Mouse (Mus musculus): ENCODE results near the gene Mnat1. TPM values are rescaled to one million over a fixed set of nuclear protein-coding genes. Genes with fewer than 3 reads are reported as not detected.
"Not testable (repeated sequence)": the region's sequence is repeated elsewhere in the genome, so short reads cannot be mapped to it uniquely, and the experiment has no call there.

The Mnat1 gene
- polyA plus RNA-seq (2017; shearing (Covaris generic)): 10 to 100 TPM; 29.4 to 31.4 TPM

GRCm38 (mm10) chr12:73123093-73124041, at the start of gene Mnat1:
TSS of gene Mnat1 (plus strand) at chr12:73123717.
- ATAC-seq: peak; percentile 79

- not testable (repeated sequence) for ATAC-seq
Measured at GRCm38 (mm10) chr12:73081828-73082227, 41.7 kb upstream of the Mnat1 start.

GRCm38 (mm10) chr12:73083773-73084172, 39.7 kb upstream of the Mnat1 start:
- ATAC-seq: no peak

- no peak for ATAC-seq
Measured at GRCm38 (mm10) chr12:73085739-73086630, 37.5 kb upstream of the Mnat1 start.

- ATAC-seq: no peak
Measured at GRCm38 (mm10) chr12:73087086-73087485, 36.4 kb upstream of the Mnat1 start.

- no peak for ATAC-seq
Measured at GRCm38 (mm10) chr12:73088500-73088899, 35.0 kb upstream of the Mnat1 start.

GRCm38 (mm10) chr12:73088911-73089310, 34.6 kb upstream of the Mnat1 start:
- ATAC-seq: no peak

- ATAC-seq: no peak
Measured at GRCm38 (mm10) chr12:73090672-73091335, 32.7 kb upstream of the Mnat1 start.

GRCm38 (mm10) chr12:73094189-73094588, 29.3 kb upstream of the Mnat1 start:
- ATAC-seq: no peak

GRCm38 (mm10) chr12:73094605-73095004, 28.9 kb upstream of the Mnat1 start:
- ATAC-seq: no peak

- not testable (repeated sequence) for ATAC-seq
Measured at GRCm38 (mm10) chr12:73096177-73096576, 27.3 kb upstream of the Mnat1 start.

GRCm38 (mm10) chr12:73098593-73098992, 24.9 kb upstream of the Mnat1 start:
- no peak for ATAC-seq

- no peak for ATAC-seq
Measured at GRCm38 (mm10) chr12:73103713-73104112, 19.8 kb upstream of the Mnat1 start.

GRCm38 (mm10) chr12:73107821-73108220, 15.7 kb upstream of the Mnat1 start:
- no peak for ATAC-seq

- peak; percentile 31 for ATAC-seq
Measured at GRCm38 (mm10) chr12:73110431-73111111, 12.9 kb upstream of the Mnat1 start.

GRCm38 (mm10) chr12:73111561-73112325, 11.8 kb upstream of the Mnat1 start:
- ATAC-seq: no peak

GRCm38 (mm10) chr12:73112326-73113087, 11.0 kb upstream of the Mnat1 start:
- peak; percentile 39 for ATAC-seq

- ATAC-seq: peak; percentile 22
Measured at GRCm38 (mm10) chr12:73113196-73113595, 10.3 kb upstream of the Mnat1 start, which contains the start of gene Six4. TSS of gene Six4 (minus strand) at chr12:73113456.

- no peak for ATAC-seq
Measured at GRCm38 (mm10) chr12:73125250-73125649, 1.7 kb downstream of the Mnat1 start.

- no peak for ATAC-seq
Measured at GRCm38 (mm10) chr12:73140732-73141131, 17.2 kb downstream of the Mnat1 start.

All from CD4-positive, CD25-positive, alpha-beta regulatory T cell, adult 4 months (primary cell).